ENCODE assay signal across 19 mouse cellular contexts in genomic region chr16:5421591-5421990, GRCm38 (mm10).
DNase-seq lines count a peak whose midpoint lies in the region; ATAC-seq and TF ChIP-seq lines count a peak whose summit lies in the region.
"Had no signal": no experiment of that assay in that cellular context is flagged by ENCODE, and none has a peak within 500 bp of the region (broad histone marks: within the 10 kb centered on the region; RNA-seq: fewer than 3 reads in every experiment).

No protein-coding gene starts in this region.

- H3K4me3 ChIP-seq in hindbrain, postnatal 0 days (ENCODE audit: low read length), result no peak overlapping the region
- no peak overlapping the region for H3K4me3 ChIP-seq in hindbrain, embryonic 16.5 days (ENCODE audit: low read length)
- no peak overlapping the region for H3K4me3 ChIP-seq in midbrain, postnatal 0 days (ENCODE audit: low read depth, low read length)
- H3K4me3 ChIP-seq in midbrain, embryonic 16.5 days (ENCODE audit: low read depth, low read length), result no peak overlapping the region
- H3K4me3 ChIP-seq in bone marrow, adult 2 months (replicated peaks; ENCODE audit: control insufficient read depth, low read depth, low read length), result no peak overlapping the region
- H3K4me3 ChIP-seq: hindbrain, embryonic 10.5 days; limb, embryonic 13.5 days; liver, embryonic 15.5 days; midbrain, embryonic 10.5 days had no signal

- no peak overlapping the region for H3K4me2 ChIP-seq in hindbrain, postnatal 0 days (ENCODE audit: low read depth, low read length)
- H3K4me2 ChIP-seq in hindbrain, embryonic 16.5 days (ENCODE audit: low read length), result no peak overlapping the region
- H3K4me2 ChIP-seq in midbrain, postnatal 0 days (ENCODE audit: low read depth, low read length, poor library complexity, severe bottlenecking), result no peak overlapping the region
- no peak overlapping the region for H3K4me2 ChIP-seq in midbrain, embryonic 16.5 days (ENCODE audit: low read length)
- H3K4me2 ChIP-seq: heart, embryonic 11.5 days; limb, embryonic 13.5 days; liver, embryonic 15.5 days had no signal

- H3K27ac ChIP-seq in hindbrain, postnatal 0 days, result no peak overlapping the region
- no peak overlapping the region for H3K27ac ChIP-seq in hindbrain, embryonic 16.5 days (ENCODE audit: low read depth, low read length)
- H3K27ac ChIP-seq in midbrain, postnatal 0 days (ENCODE audit: low read depth, low read length), result no peak overlapping the region
- no peak overlapping the region for H3K27ac ChIP-seq in midbrain, embryonic 16.5 days (ENCODE audit: low read length)
- no peak overlapping the region for H3K27ac ChIP-seq in bone marrow, adult 2 months (ENCODE audit: control insufficient read depth, insufficient read depth, low read depth, low read length, poor library complexity)
- H3K27ac ChIP-seq: hindbrain, embryonic 10.5 days; limb, embryonic 13.5 days; liver, embryonic 15.5 days; macrophage; midbrain, embryonic 10.5 days had no signal

- no peaks in the 10 kb centered on the region for H3K36me3 ChIP-seq in hindbrain, postnatal 0 days (ENCODE audit: insufficient read depth, low read length)
- no peaks in the 10 kb centered on the region for H3K36me3 ChIP-seq in hindbrain, embryonic 16.5 days (ENCODE audit: control insufficient read depth, insufficient read depth, low read length)
- no peaks in the 10 kb centered on the region for H3K36me3 ChIP-seq in midbrain, postnatal 0 days (ENCODE audit: insufficient read depth, low read length)
- no peaks in the 10 kb centered on the region for H3K36me3 ChIP-seq in midbrain, embryonic 16.5 days (ENCODE audit: control insufficient read depth, insufficient read depth, low read length)
- H3K36me3 ChIP-seq: hindbrain, embryonic 10.5 days; limb, embryonic 13.5 days; liver, embryonic 15.5 days; midbrain, embryonic 10.5 days had no signal

- H3K4me1 ChIP-seq in hindbrain, postnatal 0 days (ENCODE audit: insufficient read depth, low read length), result no peaks in the 10 kb centered on the region
- H3K4me1 ChIP-seq in hindbrain, embryonic 16.5 days (ENCODE audit: control insufficient read depth, insufficient read depth, low read depth, low read length), result peaks cover 6% of the 10 kb centered on the region
- H3K4me1 ChIP-seq in midbrain, postnatal 0 days (ENCODE audit: insufficient read depth, low read length), result no peaks in the 10 kb centered on the region
- no peaks in the 10 kb centered on the region; the same call in 1 of the 2 replicates for H3K4me1 ChIP-seq in midbrain, embryonic 16.5 days (ENCODE audit: control insufficient read depth, insufficient read depth, low read length)
- H3K4me1 ChIP-seq in bone marrow, adult 2 months (ENCODE audit: control insufficient read depth, insufficient read depth, low read length), result peaks cover 2% of the 10 kb centered on the region
- H3K4me1 ChIP-seq: hindbrain, embryonic 10.5 days; liver, embryonic 15.5 days; midbrain, embryonic 10.5 days had no signal

- TF ChIP-seq POLR2A in bone marrow, adult 2 months (IDR thresholded peaks at IDR 0.05; ENCODE audit: borderline replicate concordance, control insufficient read depth, low read depth, low read length), result no peak

- H3K27me3 ChIP-seq in hindbrain, postnatal 0 days (ENCODE audit: insufficient read depth, low read length), result no peaks in the 10 kb centered on the region
- H3K27me3 ChIP-seq in hindbrain, embryonic 16.5 days (replicated peaks; ENCODE audit: control insufficient read depth, insufficient read depth, low read length), result no peaks in the 10 kb centered on the region
- H3K27me3 ChIP-seq in midbrain, postnatal 0 days (ENCODE audit: insufficient read depth, low read length), result no peaks in the 10 kb centered on the region
- H3K27me3 ChIP-seq in midbrain, embryonic 16.5 days (ENCODE audit: control insufficient read depth, insufficient read depth, low read depth, low read length), result no peaks in the 10 kb centered on the region
- H3K27me3 ChIP-seq: limb, embryonic 13.5 days; liver, embryonic 15.5 days had no signal

- no peak for DNase-seq in hindbrain, postnatal 0 days (ENCODE audit: low spot score)
- DNase-seq in midbrain, postnatal 0 days (ENCODE audit: low spot score), result no peak
- no peak for DNase-seq in thymus, postnatal 14 days
- DNase-seq in heart, postnatal 4 days, result no peak
- DNase-seq: adrenal gland, adult 8-10 months; cerebellum, adult 8-10 months; kidney, adult 18-20 months; kidney, postnatal 10 days had no signal

- ATAC-seq in hindbrain, postnatal 0 days, result no peak
- ATAC-seq in hindbrain, embryonic 16.5 days, result no peak
- no peak for ATAC-seq in midbrain, postnatal 0 days (ENCODE audit: low FRiP score)
- ATAC-seq in midbrain, embryonic 16.5 days, result no peak
- ATAC-seq: activated CD4-positive, CD25-positive, alpha-beta regulatory T cell, adult 4 months; forebrain, embryonic 14.5 days had no signal

- peak; percentile 28; the same call in 1 of the 2 replicates for TF ChIP-seq CTCF in hindbrain, postnatal 0 days (IDR thresholded peaks at IDR 0.05; ENCODE audit: low read depth)
- peak; percentile 31; the same call in 1 of the 2 replicates for TF ChIP-seq CTCF in midbrain, postnatal 0 days (IDR thresholded peaks at IDR 0.05)
- peak; percentile 43 for TF ChIP-seq CTCF in bone marrow, adult 2 months (IDR thresholded peaks at IDR 0.05; ENCODE audit: control insufficient read depth, insufficient read depth, low read length)

- WGBS in hindbrain, postnatal 0 days, result 82% methylated on average over 5 of the region's 5 CpGs
- WGBS in hindbrain, embryonic 16.5 days, result 86% methylated on average over 5 of the region's 5 CpGs
- WGBS in midbrain, postnatal 0 days, result 79% methylated on average over 5 of the region's 5 CpGs
- WGBS in midbrain, embryonic 16.5 days, result 83% methylated on average over 5 of the region's 5 CpGs
- WGBS in bone marrow, adult 2 months, result 75% methylated on average over 5 of the region's 5 CpGs

- no peaks in the 10 kb centered on the region for H3K9me3 ChIP-seq in hindbrain, postnatal 0 days (ENCODE audit: low read length)
- no peaks in the 10 kb centered on the region for H3K9me3 ChIP-seq in hindbrain, embryonic 16.5 days (ENCODE audit: control insufficient read depth, low read length)
- H3K9me3 ChIP-seq in midbrain, postnatal 0 days (ENCODE audit: low read length), result no peaks in the 10 kb centered on the region
- H3K9me3 ChIP-seq in midbrain, embryonic 16.5 days (replicated peaks; ENCODE audit: control insufficient read depth, low read length, poor library complexity, severe bottlenecking), result no peaks in the 10 kb centered on the region
- H3K9me3 ChIP-seq: hindbrain, embryonic 10.5 days; limb, embryonic 13.5 days; liver, embryonic 15.5 days; midbrain, embryonic 10.5 days had no signal

- no peak overlapping the region for H3K9ac ChIP-seq in hindbrain, postnatal 0 days (replicated peaks; ENCODE audit: low read length)
- H3K9ac ChIP-seq in hindbrain, embryonic 16.5 days (ENCODE audit: low read depth, low read length), result no peak overlapping the region
- no peak overlapping the region for H3K9ac ChIP-seq in midbrain, postnatal 0 days (replicated peaks; ENCODE audit: low read length, poor library complexity, severe bottlenecking)
- H3K9ac ChIP-seq in midbrain, embryonic 16.5 days (ENCODE audit: low read depth, low read length), result no peak overlapping the region
- H3K9ac ChIP-seq: limb, embryonic 13.5 days; liver, embryonic 15.5 days had no signal
